ENCODE assay signal across 15 mouse cellular contexts in the genomic region with DNA sequence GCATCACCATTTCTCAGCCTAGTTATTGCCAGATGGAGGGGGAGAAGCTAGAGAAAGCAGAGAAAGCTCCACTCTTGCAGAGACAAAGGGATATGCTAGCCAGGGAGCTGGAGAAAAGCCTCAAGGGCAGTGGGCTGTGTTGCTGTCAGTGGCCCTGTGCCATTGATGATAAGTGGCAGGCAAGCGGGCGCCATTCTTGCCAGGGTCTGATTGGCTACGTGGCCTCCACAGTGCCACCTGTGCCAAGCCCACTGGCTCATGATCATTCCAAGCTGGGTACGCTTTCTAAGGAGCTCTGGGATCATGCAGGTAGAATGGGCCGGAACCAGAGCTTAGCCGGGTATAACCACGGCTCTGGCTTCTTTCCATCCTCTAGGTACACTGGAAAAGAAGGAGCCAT. TPM values are rescaled to one million over a fixed set of nuclear protein-coding genes. Genes with fewer than 3 reads are reported as not detected.
DNase-seq lines count a peak whose midpoint lies in the region; ATAC-seq and TF ChIP-seq lines count a peak whose summit lies in the region.
"Had no signal": no experiment of that assay in that cellular context is flagged by ENCODE, and none has a peak within 500 bp of the region (broad histone marks: within the 10 kb centered on the region; RNA-seq: fewer than 3 reads in every experiment).

No protein-coding gene starts in this region.

- TF ChIP-seq POLR2A in brain, embryonic 14.5 days (IDR thresholded peaks at IDR 0.05; ENCODE audit: borderline replicate concordance, extremely low read depth, insufficient read depth, insufficient read length, poor library complexity, severe bottlenecking), result no peak

- no peaks in the 10 kb centered on the region for H3K9me3 ChIP-seq in hindbrain, embryonic 13.5 days
- no peaks in the 10 kb centered on the region for H3K9me3 ChIP-seq in hindbrain, embryonic 10.5 days
- no peaks in the 10 kb centered on the region for H3K9me3 ChIP-seq in hindbrain, postnatal 0 days (ENCODE audit: low read length)
- H3K9me3 ChIP-seq: embryonic facial prominence, embryonic 10.5 days had no signal

- TF ChIP-seq CTCF in brain, embryonic 14.5 days (IDR thresholded peaks at IDR 0.05; ENCODE audit: borderline replicate concordance, extremely low read depth, insufficient read depth, insufficient read length), result no peak
- TF ChIP-seq CTCF in hindbrain, postnatal 0 days (IDR thresholded peaks at IDR 0.05; ENCODE audit: low read depth), result no peak

- no peak overlapping the region for H3K4me3 ChIP-seq in hindbrain, embryonic 13.5 days
- no peak overlapping the region for H3K4me3 ChIP-seq in hindbrain, embryonic 10.5 days
- H3K4me3 ChIP-seq in hindbrain, postnatal 0 days (ENCODE audit: low read length), result no peak overlapping the region
- H3K4me3 ChIP-seq: embryonic facial prominence, embryonic 10.5 days had no signal

- no peaks in the 10 kb centered on the region for H3K36me3 ChIP-seq in hindbrain, embryonic 13.5 days
- no peaks in the 10 kb centered on the region for H3K36me3 ChIP-seq in hindbrain, embryonic 10.5 days
- no peaks in the 10 kb centered on the region for H3K36me3 ChIP-seq in hindbrain, postnatal 0 days (ENCODE audit: insufficient read depth, low read length)
- H3K36me3 ChIP-seq: embryonic facial prominence, embryonic 10.5 days had no signal

- WGBS in hindbrain, embryonic 13.5 days, result 95% methylated on average over 7 of the region's 7 CpGs
- 96% methylated on average over 7 of the region's 7 CpGs for WGBS in hindbrain, embryonic 10.5 days
- WGBS in hindbrain, postnatal 0 days, result 54% methylated on average over 7 of the region's 7 CpGs

- DNase-seq in hindbrain, embryonic 10.5 days (ENCODE audit: low spot score), result no peak
- peak; percentile 85 for DNase-seq in brain, embryonic 14.5 days (ENCODE audit: low read depth)
- DNase-seq in cerebellum, adult 8-10 months, result peak; percentile 37
- DNase-seq in hindbrain, postnatal 0 days (ENCODE audit: low spot score), result peak; percentile 67
- DNase-seq in frontal cortex, postnatal 25 days (ENCODE audit: low spot score in 2 of 2), result no peak
- no peak for DNase-seq in thymus, postnatal 10 days (ENCODE audit: low spot score in 2 of 2)
- DNase-seq: kidney, postnatal 10 days had no signal

- no peak overlapping the region for H3K4me2 ChIP-seq in hindbrain, embryonic 13.5 days
- H3K4me2 ChIP-seq in hindbrain, postnatal 0 days (ENCODE audit: low read depth, low read length), result no peak overlapping the region

- peaks cover 15% of the 10 kb centered on the region for H3K27me3 ChIP-seq in hindbrain, embryonic 13.5 days
- H3K27me3 ChIP-seq in hindbrain, embryonic 10.5 days (ENCODE audit: insufficient read depth, poor library complexity, severe bottlenecking), result peaks cover 12% of the 10 kb centered on the region; the same call in 1 of the 2 replicates
- H3K27me3 ChIP-seq in hindbrain, postnatal 0 days (ENCODE audit: insufficient read depth, low read length), result 0 out of 2 replicates have a peak, but pooled peaks cover 10% of the 10 kb centered on the region

- ATAC-seq in hindbrain, embryonic 13.5 days (ENCODE audit: low FRiP score), result peak; percentile 71
- ATAC-seq in hindbrain, postnatal 0 days, result peak; percentile 57

- H3K4me1 ChIP-seq in hindbrain, embryonic 13.5 days (replicated peaks), result peaks cover 11% of the 10 kb centered on the region; the same call in 1 of the 2 replicates
- H3K4me1 ChIP-seq in hindbrain, embryonic 10.5 days (replicated peaks), result peaks cover 28% of the 10 kb centered on the region
- no peaks in the 10 kb centered on the region for H3K4me1 ChIP-seq in hindbrain, postnatal 0 days (ENCODE audit: insufficient read depth, low read length)
- H3K4me1 ChIP-seq: embryonic facial prominence, embryonic 10.5 days had no signal

- H3K27ac ChIP-seq in hindbrain, embryonic 13.5 days, result 0 out of 2 replicates have a peak overlapping the region, but pooled peaks have one; percentile 20
- no peak overlapping the region for H3K27ac ChIP-seq in hindbrain, embryonic 10.5 days
- no peak overlapping the region for H3K27ac ChIP-seq in hindbrain, postnatal 0 days
- H3K27ac ChIP-seq: embryonic facial prominence, embryonic 10.5 days; liver, embryonic 14.5 days had no signal

- no peak overlapping the region for H3K9ac ChIP-seq in hindbrain, embryonic 13.5 days
- no peak overlapping the region for H3K9ac ChIP-seq in hindbrain, postnatal 0 days (replicated peaks; ENCODE audit: low read length)
- H3K9ac ChIP-seq: liver, embryonic 14.5 days had no signal

RNA-seq across cellular contexts. Expression of a gene that starts 23.9 kb away (rescaled TPM):
- not detected in 2 replicates for polyA plus RNA-seq in hindbrain, embryonic 13.5 days (2015; fragmentation: Nextera tagmentation; extraction: Ambion mirVana)
- not detected in 2 replicates for polyA plus RNA-seq in hindbrain, embryonic 10.5 days (2016; fragmentation: Nextera tagmentation; extraction: Ambion mirVana)
- polyA plus RNA-seq in brain, embryonic 14.5 days (2012; rRNA removed), result 0.08 TPM in 1 of 2 replicates, not detected in the other
- total RNA-seq in hindbrain, postnatal 0 days (2014; rRNA removed), result not detected in 2 replicates
- polyA plus RNA-seq in hindbrain, postnatal 0 days (2015; fragmentation: Nextera tagmentation; extraction: Ambion mirVana), result not detected in 2 replicates
- total RNA-seq: adrenal gland, postnatal 14 days; gastrocnemius, postnatal 14 days; MEL had no signal
- polyA plus RNA-seq: embryonic facial prominence, embryonic 10.5 days; liver, embryonic 14.5 days; spleen, adult 2 months; testis, adult 2 months had no signal

Comparison
In these comparisons a context has a peak if more than half of its experiments do, and no peak if none do; other contexts are left out.
1. DNase-seq: peak in brain, embryonic 14.5 days (single experiment), cerebellum, adult 8-10 months (single experiment) and hindbrain, postnatal 0 days (single experiment); none in hindbrain, embryonic 10.5 days (single experiment), frontal cortex, postnatal 25 days (0 of 2) and thymus, postnatal 10 days (0 of 2).